Mouse (Mus musculus) lung, postnatal 14 days (tissue): Measurements from ENCODE around the gene Gpr18.

Source experiments
- DNase-seq: peaks from one replicate; pipeline ENCODE4 v3.0.0; 2021

Gene Gpr18

DNA sequence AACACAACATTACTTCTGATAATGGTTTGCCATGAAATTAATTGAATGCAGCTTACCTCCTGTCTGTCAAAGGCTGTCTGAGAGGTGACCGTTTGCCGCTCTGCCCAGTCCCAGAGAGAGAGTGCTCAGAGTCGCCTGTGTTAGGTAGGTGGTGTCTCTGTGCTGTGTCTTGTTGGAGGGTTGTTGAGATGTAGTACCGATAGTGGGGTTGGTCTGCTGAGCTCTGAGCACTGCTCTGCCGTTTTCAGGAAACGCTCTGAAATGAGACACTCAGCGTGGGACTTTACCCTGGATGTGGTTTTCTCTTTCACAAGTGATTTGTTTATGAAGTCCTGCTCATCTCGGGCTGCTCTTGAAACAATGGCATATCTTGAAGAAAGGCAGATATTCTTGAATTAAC, at the start of gene Gpr18:
TSS of gene Gpr18 (minus strand) at position 161 of the 400 bp plus-strand sequence.
- DNase-seq, result no peak

DNA sequence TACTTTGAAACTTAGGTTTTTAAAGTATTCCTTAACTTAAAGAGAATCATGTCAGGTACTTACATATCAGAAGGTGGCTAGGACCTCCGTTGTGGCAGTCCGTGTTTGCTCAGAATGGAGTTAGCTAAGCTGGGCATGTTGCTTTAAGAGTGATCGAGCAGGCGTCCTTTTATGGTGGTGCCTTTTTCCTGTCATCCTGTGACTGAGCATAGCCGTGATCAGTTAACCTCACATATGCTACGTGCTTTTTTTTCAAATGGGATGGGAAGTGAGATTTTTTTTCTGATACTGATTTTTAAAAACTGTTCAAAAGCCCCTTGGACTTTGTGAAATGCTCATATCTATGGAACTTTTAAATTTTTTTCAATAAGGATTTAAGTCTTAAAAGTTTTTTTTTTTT, 49.4 kb upstream of the Gpr18 start, which contains the start of gene Gpr183:
TSS of gene Gpr183 (minus strand) at position 206 of the 400 bp plus-strand sequence.
- no peak for DNase-seq

DNA sequence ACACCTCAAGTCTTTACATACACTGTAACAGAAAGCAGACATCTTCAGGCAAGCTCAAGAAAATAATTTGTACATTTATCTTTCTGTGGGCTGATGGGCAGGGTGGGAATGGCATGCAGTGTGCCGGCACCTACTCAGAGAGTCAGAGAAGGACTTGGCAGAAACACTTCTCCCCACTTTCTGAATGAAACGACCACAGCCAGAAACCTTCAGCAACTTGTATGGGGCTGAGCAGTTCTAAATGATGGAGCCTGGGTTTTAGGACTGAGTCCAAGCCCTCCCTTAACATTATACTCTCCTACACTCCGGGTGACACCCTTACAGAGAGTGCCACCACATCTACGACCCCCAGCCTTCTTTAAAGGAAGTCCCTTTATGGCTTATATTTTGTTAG, 48.4 kb upstream of the Gpr18 start:
- no peak for DNase-seq

DNA sequence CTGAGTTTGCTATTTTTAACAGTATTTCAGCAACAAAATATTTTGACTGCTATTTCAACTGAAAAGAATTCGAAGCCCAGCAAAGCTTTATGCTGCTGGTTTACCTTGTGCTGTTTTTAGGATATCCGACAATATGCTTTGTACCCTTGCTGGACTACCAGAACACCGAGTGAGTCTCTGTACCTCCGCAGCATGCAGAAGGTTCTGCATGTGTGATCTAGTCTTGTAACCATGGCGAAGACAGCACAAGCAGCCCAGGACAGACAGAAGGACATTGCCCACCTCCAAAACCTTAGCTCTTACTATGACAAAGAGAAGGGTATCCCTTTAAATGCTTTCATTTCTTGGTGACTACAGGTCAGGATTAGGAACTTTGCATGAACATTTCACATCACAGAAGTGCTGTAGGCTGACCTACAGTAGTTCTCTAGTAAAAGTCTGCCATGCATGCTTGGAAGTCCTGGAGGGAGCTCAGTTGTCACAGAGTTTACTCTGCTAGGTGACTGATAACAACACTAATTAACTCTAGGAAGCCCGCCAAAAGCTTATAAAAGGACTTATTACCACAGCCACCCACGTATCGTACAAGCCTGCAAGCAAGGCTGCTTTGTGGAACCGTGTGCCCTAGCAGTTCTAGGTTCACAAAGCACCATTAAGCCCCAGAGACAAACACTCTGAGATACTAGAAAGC, 47.8 kb upstream of the Gpr18 start:
- no peak for DNase-seq

DNA sequence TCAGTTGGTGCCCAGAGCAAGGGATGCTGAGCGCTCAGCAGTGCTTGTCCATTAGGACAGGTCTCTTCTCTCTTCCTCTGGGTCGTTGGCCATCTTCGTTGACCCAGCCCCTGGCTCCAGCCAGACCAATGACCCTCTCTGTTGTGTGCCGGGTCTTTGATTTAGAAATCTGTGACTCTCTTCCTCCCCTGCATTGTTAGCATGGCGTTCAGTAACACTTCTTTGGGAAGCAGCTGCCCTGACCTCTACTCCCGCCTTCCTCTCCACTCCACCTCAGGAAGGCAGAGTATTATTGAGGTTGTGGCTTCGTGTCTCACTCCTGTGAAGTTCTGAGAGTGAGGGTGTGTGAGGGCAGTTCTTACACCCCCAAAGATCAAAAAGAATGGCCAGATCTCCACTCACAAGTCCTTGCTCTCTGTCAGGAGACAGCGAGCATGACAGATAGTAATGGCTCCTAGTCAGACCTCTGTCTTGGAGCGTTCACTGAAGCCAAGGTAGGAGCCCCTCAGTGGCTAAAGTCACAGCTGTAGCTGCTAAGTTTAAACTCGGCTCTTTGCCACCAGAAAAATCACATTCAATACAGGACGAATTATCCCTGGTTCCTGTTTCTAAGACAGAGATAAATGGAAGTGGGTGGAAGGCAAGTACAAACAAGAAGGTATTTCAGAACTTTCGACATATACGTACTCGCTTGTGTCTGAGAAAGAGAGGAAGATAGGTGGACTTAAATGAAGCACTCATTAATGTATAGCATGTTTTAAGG, 46.7 kb upstream of the Gpr18 start:
- no peak for DNase-seq

DNA sequence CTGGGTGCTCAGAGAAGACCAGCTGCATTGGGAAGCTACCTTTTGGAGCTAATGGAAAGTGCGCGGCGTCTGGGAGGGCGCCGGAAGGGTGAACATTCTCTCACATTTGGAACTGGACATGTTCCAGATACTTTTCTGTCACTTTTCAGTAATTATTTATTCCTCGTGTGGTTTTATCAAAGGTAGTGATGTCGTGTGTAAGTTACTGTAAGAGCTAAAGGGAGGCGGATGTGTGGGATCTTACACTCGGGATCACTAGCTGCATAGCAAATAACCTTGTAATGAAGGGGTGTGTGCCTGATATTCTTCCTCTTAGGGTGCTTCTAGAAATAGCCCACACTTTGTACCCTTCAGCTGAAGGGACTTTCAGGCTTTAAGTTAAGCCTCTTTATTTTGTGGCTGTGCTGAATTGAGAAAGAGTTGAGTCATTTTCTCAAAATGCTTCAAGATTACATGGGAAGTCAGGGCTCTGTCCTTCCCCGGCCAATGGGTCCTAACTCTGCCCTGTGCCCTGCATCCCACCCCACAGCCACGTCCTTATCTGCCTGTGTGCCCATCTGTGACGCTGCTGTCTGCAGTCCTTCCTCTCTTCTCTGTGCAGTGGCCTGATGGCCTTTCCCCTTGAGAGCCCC, 46.0 kb upstream of the Gpr18 start:
- no peak for DNase-seq

DNA sequence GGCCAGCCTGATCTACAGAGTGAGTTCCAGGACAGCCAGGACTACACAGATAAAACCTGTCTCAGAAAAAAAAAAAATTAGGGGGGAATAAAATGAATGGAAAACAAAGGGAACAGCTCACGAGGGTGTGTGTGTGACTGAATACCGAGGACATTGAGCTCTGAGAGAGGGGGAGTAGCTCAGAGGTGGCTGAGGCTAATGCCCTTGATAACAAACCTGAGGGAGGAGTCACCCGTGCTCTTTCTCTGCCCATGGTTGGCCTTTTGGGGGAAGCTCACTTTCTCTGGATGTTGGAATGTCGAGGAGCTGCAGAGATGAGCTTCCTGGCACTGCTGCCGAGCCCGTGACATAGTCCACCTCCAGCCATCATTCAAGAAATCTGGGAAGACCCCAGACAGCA, 45.4 kb upstream of the Gpr18 start:
- DNase-seq, result no peak

DNA sequence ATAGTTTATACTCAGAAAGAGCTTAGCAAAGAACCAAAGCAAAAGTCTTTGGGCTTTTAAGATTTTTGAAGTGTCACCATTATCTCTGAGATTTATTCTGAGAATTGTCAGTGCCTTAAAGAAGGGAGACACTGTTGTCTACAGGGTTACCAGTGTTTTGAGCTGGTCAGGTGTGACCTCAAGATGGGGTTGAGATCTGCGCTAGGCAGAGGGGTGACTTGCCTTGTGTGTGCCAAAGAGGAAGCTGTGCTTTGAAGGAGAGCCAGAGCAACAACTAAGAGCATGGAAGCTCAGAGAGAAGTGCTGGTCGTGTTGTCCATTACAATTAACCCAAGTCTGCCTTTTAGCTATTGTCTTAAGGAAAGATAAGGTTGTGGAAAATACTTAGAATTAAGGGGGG, 45.0 kb upstream of the Gpr18 start:
- DNase-seq, result no peak

DNA sequence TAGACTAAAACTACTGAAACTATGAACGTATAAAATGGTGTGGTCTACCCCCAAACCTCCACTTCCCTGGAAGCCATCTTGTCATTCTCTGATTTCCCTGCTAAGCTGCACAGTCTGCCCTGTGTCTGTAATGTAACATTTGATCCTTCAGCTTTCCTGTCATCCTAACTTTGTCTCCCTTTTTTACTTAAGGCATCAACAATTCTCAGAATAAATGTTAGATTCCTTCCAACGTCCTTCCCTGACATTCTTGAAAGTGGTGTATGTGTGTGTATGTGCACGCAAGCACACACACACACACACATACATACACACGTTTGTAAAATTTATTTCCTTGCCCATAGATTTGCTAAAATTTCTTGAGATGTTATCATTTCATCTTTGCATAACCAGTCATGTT, 44.5 kb upstream of the Gpr18 start:
- DNase-seq, result no peak

DNA sequence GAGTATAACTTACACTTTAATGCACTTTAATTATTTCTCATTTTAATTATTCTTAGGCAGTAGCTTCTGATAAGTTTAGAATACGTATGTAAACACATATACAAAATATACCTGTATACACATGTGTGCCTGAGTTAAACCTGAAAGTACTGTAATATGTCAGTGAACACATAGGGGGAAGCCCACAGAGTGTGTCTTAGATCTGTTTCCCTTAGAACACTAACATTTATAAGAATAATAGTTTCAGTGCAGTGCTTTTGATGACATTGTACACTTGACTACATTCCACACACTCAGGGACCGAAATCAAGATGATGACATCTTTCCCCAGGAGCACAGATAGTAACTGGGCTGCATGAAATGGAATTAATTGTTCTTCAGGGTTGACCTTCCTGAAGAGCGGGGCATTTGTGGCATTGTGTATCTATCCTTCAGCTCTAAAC, 44.0 kb upstream of the Gpr18 start:
- no peak for DNase-seq

DNA sequence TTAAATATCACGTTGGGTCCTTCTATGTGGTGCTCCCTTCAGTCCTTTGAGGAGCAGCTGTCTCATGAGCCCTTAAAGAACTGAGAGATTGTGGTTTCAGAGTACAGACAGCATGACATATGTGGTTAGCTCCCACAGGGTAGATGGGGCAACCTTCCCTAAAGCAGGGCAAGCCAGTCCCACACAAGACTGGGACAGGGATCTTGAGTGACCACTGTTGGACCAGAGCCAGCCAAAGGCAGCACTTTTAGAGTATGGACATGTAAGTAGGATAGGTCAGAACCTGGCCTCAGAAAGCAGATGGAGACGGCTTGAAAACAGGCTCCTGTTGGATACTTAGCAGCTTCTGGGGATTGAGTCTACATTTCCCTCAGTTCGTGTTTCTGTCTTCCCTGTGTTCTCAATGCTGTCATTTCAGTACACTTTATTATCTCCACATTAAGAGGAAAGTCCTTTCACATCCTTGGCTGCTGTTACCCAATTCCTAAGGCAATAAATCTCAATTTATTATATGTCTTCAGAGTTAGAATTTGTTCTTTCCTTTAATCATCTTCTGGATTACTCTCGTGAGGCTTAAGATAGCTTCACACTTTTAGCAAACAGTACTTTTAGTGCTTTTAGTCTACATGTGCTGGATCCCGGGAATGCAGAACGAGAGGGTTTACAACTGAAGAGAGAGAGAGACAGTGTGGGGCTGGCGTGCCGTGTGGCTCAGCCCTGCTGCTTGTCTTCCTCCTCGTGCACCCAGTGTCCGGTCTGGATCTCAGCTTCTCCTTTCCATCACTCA, 43.4 kb upstream of the Gpr18 start:
- DNase-seq, result no peak

DNA sequence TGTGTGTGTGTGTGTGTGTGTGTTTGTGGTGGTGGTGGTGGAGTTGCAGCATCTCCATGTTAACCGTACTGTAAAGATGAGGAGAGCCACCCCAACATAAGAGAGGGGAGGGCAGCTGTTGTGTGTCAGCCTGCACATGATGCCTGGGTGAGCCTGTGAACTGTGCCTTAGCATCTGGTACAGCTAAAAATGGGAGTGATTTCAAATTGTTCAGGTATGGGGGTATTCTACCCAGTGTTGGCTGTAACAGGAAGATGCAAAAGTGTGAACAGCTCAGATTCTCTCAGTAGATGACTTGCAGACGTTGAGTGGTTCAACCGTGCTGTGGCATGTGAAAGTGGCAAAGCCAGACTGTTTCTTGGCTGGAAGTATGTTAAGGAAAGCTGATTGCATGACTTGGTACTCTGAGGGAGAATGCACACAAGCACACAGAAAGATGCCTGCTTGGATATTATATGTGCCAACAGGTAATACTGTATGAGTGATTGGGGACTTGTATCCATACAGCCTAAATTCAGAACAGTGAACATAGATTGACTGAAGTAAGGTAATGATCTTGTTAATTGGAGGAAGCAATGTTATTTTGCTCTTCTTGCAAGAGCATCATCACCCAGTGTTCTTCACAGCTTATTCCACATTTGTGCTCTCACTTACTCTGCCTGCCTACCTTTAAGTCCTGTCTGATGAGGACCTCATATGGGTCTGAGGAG, 42.6 kb upstream of the Gpr18 start:
- no peak for DNase-seq

DNA sequence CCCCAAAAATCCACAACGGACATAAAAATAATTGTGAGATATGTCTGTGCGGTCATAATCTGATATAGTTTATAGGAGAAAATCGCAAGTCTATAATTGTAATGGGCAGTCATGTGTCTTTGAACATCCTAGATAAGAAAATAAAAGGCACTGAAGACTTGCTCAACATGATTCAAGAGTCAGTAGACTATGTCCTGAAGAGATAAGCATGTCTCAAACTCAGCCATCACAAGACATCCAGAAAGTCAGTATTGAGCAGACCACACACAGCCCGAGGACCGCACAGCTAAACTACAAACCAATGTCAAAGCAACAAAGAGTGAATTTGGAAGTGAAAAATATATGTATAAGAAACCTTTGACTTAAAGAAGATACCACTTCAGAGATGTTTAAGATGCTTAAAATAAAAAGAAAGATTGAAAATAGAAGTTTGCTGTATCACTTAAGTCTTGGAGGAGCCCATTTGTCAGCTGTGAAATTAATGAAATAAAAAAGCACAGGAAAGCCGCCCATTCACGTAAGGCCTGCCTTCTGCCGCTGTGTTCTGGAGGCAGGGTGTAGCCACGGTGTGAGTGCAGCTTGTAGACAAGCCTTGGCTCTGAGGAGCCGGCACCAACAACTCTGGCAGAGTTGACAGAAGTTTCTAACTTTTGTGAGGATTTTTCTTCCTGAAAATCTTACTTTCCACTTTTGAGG, 41.7 kb upstream of the Gpr18 start:
- DNase-seq, result no peak

DNA sequence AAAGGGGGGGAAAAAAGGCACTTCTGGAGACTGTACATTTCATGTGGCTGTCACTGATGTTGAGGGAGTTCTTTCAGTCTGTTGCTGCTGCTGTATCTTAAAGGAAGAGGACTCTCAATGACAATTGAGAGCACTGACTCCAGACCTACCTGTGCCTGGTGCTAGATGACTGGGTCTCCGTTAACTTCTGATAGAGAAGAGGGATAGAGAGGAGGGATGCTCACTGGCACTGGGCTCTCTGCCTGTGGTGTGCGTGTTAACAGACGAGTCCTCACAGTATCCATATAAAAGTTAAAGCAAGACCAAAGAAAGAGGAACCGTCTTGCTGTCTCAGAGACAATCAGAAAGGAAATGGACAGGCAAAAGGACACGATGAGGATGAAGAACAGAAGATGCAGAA, 40.7 kb upstream of the Gpr18 start:
- DNase-seq, result no peak

DNA sequence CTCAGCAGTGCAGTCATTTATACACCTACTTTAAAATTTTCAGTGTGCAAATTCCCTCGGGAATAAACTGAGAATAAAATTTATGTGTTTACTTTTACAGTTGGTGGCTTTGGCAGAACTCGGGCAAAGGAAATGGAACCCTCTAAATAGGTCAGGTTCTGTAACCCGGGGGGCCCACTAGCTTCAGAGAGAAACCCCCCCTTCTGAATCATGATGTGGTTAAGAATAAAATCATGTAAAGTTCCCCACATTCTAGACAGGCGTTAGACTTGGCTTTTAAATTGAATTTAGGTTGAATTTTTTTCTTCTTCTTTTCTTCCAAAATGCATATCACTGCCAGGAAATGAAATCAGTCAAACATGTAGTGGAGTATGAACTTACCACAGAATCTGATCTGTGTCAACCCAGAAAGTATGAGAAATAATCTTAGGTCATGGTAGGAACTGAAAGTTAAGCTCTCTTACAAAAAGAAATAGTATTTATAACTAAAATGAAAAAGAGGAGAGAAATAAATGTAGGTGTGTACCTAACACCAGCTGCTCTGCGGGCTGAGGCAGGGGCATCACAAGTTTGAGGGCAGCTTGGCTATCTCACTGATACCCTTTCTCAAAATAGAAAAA, 39.7 kb upstream of the Gpr18 start:
- no peak for DNase-seq

DNA sequence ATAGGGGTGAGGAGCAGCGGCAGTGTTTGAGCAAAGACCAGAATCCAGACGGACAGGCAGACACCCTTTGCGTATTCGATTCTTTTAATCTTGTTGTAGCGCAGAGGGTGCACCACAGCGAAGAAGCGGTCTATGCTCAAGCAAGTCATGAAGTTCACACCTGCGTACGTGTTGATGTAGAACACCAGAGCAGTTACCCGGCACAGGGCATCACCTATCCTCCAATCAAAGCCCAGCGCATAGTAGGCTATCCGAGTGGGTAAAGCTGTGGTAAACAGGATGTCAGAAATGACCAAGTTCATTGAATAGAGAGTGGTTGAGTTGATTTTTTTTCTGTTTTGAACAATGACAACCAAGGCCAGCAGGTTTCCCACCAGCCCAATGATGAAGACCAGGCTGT, 39.0 kb upstream of the Gpr18 start:
- no peak for DNase-seq

DNA sequence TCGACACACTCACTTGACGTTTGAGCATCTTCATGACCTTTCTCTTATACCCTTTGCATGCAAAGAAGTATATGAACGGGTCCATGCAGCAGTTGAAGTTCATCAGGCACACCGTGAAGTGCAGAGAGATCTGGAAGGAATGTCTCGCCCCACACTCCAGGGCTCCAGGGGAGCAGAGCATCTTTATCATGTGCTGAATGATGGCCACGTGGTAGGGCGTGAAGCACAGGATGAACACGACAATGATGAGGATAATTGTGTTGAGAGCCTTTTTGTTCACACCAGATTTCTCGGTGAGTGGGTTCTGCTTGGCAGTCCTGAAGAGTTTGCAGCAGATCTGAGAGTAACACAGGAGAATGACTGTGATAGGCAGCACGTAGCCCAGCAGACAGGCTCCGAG, 38.5 kb upstream of the Gpr18 start:
- no peak for DNase-seq

DNA sequence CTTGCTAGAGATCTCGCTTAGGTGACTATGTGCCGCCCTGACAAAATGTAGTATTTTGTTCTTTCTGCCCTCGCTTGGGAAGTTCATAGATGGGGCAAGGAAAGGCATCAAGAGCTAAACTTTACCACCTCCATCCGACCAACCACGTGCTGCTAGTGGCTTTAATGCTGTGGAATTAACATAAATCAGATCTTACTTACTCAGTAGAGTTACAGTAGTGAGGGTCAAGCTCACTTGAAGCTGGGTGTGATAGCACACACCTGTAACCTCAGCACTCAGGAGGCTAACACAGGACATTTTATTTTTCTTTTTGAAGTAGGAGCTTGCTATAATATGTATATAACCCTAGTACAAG, 36.4 kb upstream of the Gpr18 start:
- no peak for DNase-seq

DNA sequence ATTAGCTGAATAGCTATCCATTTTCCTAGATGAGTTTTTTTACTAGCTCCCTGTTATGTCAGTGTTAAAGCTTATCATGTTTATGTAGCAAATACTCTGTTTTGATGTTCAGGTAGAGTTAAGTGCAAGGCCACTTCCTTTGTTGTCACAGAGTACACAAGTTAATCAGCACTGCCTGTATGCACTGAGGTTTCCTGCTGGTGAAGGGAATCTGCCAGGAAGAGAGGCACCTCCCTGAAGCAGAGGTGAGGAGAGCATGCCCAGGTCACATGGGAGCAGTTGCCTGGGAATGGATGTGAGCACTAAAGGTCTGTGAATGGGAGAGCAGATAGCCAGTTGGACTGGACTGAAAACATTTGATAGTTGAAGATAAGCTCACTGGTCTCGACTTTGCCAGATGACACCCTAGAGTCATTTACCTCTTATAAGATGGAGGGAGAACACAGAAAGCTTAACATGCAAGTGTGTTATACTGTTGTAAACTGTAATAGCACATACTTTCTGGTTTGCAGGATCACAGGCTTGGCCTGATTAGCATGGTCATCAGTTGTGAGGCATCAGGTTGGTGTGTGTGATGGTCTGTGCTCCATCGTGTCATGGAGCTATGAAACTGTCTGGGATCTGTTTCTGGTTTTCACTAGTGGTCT, 35.9 kb upstream of the Gpr18 start:
- no peak for DNase-seq

DNA sequence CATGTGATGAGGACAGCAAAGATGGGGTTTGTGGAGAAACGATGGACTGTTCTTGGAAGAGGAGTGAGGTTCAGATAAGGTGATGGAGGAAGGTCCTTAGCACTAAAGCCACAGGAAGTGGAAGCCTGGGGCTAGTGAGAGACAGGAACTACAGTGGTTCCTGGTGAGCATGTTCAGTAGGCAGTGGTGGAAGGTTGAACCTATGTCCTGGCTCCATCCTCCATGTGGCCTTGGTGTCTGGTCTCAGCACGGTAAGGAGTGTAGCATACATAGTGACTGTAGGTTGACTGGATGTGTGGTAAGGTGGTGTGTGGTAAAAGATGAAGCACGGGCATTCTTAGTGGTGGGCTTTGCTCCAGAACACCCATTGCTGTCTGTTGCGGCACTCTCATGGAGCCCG, 34.3 kb upstream of the Gpr18 start:
- no peak for DNase-seq

DNA sequence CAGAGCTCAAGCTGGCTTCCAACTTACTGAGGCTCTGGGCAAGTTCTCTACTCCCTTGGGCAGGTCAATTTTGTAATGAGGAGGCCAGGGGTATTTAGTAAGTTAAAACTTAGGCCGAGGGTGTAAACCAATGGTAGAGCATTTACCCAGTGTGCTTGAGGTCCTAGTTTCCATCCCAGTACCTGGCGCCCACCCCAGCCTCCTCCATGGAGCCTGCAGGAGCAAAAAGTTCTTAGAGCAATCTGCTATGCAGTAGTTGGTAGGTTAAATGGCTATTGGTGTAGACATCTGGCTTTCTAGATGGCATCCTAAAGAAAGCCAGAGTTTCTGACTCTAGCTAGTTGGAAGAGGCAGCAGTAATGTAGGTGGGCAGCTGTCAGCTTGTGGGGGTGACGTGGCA, 33.9 kb upstream of the Gpr18 start:
- DNase-seq, result no peak
